Mouse (Mus musculus) adrenal gland (tissue): Measurements from ENCODE around the gene Six5.

Experiments used
- intact Hi-C: fragments of 180-260 bp; cut with DNase I; formaldehyde crosslinking; loops from one replicate; pipeline ENCODE4 v1.15.1; 2025

Gene Six5

DNA sequence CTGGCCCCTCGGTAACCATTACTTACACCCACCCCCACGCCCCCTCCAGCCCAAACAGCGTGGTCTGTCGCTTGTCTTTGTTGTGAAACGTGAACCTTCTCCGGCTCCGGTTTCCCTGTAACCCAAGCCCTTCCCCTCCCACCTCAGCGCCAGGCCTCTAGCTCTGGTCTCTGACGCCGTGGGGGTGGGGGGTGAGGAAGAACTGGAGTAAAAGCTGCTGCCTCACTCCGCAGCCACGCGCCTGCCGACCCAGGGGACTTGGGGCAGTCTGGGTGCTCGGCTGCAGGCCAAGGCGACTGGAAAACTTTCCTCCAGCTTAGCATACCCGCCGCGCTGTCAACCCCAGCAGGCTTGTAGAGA is 1.3 kb downstream of the Six5 start:
- intact Hi-C loops = no loop called here

DNA sequence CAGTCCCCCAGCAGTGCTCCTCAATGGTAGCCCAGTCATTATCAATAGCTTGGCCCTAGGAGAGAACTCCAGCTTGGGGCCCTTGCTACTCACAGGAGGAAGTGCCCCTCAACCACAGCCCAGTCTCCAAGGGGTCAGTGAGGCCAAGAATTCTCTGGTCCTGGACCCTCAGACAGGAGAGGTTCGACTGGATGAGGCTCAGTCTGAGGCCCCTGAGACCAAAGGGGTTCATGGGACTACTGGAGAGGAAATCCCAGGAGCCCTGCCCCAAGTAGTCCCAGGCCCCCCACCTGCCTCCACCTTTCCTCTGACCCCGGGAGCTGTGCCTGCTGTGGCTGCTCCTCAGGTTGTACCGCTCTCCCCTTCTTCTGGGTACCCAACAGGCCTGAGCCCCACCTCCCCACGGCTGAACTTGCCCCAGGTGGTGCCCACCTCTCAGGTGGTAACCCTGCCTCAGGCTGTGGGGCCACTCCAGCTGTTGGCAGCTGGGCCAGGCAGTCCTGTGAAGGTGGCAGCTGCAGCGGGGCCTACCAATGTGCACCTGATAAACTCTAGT is 2.1 kb downstream of the Six5 start:
- intact Hi-C loops = no loop called here

DNA sequence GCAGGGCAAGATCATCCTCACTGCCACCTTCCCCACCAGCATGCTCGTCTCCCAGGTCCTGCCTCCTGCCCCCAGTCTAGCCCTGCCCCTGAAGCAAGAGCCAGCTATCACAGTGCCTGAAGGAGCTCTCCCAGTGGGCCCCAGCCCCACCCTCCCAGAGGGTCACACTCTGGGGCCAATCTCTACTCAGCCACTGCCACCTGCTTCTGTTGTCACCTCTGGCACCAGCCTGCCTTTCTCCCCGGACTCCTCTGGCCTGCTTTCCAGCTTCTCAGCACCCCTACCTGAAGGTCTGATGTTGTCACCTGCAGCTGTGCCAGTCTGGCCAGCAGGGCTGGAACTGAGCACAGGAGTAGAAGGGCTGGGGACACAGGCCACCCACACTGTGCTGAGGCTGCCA is 2.8 kb downstream of the Six5 start:
- intact Hi-C loops = no loop called here

- intact Hi-C loops = no loop called here
These were observed 3.5 kb downstream of the Six5 start for GRCm38 (mm10) chr7:19097863-19098262.

DNA sequence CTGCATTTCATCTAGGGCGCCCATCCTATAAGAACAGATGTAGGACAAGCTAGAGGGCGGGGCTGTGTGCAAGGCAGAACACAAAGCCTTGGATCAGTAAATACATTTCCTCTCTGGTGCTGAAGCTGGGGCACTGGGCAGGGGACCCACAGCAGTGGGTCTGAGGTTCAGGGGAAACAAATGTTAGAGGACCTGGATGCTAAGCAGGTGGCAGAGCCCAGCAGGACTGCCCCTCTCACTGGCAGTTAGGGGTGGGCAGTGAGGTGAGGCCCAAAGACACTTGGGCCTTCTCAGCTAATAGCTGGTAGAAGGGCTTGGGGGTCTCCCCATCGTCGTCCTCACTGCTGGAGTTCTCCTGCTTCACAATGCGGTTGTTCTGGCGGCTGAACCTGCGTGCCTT is 4.4 kb downstream of the Six5 start:
- intact Hi-C loops = no loop called here

DNA sequence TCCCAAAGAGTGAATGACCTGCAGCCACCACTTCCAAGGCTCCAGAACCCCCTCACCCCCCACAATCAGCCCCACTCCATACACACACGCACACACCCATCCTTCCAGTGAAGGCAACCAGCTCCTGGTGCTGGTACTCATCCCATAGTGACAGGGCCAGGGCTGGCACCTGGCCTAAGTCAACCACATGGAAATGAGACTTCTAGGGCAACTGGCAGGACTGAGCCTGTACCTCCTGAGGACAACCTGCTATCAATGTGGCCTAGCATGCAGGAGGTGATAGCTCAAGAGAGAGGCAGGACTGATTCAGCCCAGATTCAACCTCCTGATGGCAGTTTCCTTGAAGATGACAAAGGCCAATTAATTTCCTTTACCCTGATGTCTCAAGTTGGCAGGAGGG is 5.9 kb downstream of the Six5 start:
- intact Hi-C loops = no loop called here

GRCm38 (mm10) chr7:19103741-19104140 is 9.3 kb downstream of the Six5 start:
- intact Hi-C loops = no loop called here

DNA sequence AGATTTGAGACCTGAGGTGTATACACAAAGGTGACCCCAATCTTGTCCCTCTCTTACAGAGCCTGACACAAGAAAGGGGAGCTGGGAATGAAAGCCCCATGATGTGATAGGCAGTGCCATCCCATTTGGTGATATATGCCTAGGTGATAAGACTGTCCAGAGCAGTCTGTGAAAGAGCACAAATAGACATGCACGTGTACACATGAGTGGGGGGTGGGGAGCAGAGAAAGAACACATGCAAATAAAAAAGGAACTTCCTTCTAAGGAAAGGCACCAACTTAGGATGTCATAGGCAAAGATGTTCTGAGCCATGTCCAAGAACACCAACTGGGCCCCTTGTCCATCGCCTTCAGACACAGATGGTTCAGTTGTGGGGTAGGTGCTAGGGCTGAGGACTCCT is 10.1 kb downstream of the Six5 start:
- intact Hi-C loops = no loop called here

DNA sequence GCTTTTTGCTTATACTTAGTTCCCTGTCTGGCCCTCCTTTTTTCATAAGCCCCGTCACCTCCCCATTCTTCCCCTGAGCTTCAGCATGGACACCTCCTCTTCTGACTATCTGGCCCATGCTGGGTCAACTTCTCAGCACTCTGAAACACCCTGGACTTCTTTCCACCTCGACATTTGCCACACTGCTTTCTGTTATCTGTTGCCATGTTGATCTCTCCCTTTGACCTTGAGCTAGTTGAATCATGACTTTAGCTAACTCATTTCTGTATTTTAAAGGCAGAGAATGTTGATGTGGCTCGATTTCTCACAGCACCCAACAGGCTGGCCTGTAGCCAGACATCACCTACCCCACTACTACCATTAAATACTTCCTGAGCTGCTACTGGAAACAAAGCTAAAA is 13.0 kb downstream of the Six5 start:
- intact Hi-C loops = no loop called here

- intact Hi-C loops = no loop called here
These were observed 15.2 kb downstream of the Six5 start for GRCm38 (mm10) chr7:19109565-19109964.

DNA sequence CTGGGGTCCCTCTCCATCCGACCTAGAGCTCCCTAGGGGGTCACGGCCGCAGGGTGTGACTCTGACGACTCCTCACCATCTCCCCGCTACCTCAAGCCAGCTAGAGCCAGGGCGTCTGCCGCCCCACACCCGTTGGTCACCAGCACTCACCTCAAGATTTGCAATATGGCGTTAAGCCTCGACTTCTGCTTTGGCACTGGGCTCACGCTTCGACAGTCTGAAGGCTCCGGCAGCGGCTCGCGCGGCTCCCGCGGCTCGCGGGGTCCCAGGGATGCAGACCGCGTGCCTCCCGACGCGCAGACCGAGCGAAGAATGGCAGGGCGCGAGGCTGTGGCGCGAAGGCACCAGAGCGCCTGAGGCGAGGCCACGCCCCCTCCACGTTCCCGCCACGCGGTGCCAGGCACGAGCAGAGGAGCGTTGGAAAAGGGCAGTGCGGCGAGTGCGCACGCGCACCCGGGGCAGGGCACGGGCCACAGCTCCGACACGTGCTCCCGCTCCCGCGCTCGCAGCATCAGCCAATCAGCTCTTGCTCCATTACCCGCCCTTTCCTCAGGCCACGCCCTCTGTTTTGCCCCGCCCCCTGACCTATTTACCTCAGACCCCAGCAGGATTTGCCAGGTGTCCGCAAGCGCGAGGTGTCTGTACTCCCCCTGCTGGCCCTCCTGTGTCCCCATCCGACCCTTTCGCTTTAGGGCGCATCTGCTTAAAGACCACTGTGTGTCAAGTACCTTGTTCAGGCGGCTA is 23.8 kb downstream of the Six5 start, which contains the start of gene Gm4969:
Gene Gm4969 (minus strand): TSS at position 341 of the 744 bp plus-strand sequence.
- intact Hi-C loops = no loop called here

DNA sequence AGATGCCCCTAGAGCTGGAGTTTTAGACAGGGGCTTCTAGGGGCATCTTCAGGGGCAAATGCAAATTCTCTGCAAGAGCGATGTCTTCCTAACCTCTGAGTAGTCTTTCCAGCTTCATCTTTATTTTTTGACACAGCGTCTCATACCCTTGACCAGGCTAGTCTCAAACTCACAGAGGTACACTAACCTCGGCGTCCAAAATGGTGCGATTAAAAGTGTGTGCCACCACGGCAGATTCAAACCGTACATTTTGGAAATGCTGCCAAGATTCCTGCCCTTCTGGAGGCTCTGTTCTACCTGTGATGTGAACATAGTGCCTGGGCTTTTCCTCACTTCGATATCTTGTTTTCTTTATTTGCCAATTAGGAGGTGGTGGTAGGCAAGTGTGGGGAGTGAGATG is 24.7 kb downstream of the Six5 start:
- intact Hi-C loops = no loop called here

DNA sequence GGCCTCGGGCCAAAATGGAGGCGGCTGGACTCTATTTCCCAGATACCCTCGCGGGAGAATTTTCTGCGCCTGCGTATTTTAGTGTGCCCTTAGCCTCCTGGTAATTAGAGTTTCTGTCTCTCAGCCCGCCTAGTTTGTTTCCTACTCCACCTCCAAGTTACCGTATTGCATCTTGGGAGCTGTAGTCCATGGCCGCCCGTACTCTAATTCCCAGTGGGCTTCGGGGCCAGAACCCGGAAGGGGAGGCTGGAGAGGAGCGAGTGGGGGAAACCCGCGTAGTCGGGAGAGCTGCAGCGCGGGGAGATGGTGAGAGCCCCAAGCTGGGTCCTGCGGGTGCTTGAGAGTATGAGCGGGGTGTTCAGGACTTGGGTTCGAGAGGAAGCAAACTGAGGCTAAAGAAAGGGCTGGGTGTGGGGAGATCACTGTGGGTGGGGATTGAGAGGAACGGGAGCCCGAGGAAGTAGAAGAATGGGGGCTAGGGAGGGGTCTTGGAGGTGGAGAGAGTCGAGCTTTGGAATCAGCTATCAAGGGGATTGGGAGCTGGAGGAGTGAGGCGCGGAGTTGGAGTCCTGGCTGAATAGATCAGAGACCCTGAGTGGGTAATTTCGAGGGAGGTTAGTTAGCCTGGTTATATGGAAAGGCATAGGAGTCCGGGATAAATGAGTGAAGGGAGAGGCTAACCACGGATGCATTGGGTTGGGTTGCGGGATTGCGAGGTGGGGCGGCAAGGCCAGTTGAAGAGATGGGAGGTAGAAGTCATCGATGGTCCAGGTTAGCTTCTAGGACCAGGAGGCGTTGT is 25.4 kb downstream of the Six5 start, which contains the start of gene Fbxo46:
Gene Fbxo46 (plus strand): TSS at position 229 of the 799 bp plus-strand sequence.
- intact Hi-C loops = no loop called here

DNA sequence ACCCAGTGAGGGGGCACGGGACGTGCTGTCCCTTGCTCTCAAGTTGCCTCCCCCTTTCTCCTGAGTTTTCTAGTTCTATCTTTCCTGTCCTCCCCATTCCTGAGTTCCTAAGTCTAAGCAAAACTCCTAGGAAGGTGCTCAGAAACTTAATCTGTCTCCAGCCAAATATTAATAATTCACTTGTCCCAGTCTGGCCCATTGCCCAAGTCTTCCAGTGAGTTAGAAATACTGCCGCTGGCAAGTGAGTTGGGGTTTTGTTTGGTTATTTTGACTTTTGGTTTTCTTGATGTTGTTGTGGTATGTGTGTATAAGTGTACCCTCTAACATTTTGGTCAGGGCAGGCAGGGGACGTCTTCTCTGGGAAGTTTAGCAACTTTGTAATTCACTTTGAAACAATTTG is 27.3 kb downstream of the Six5 start:
- intact Hi-C loops = no loop called here

DNA sequence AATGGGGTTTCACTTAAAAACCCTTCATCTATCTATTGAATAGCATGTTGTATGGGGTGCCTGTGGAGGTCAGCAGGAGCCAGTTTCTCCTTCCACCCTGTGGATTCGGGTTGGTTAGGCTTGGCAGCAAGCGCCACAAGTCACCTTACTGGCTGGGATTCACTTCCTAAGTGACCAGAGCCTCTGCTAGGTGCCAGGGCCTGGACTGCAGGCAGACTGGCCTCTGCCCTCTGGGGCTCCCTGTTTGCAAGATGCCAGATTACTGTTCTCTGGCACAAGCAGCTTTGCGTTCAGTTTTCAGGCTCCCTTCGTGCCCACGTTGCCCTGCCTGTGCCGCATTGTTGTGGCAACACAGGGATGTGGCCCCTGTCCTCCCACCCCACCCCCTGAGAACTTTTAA is 30.3 kb downstream of the Six5 start:
- intact Hi-C loops = no loop called here

DNA sequence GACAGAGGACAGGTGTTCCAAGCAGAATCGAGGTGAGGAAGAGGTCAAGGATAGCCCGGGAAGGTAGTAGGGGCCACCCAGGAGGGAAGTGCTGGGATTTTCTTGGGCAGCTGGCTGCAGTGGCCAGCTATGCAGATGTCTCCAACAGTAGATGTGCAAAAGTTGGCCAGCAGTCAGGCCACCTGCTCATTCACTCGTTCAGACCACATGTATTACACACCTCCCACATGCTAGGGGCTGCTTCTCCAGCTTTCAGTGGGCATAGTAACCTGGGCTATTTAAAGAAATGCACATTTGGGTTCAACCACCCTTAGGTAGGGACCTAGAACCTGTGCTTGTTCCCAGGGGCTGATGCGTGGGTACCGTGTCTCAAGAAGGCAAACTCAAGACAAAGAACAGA is 33.4 kb downstream of the Six5 start:
- intact Hi-C loops = no loop called here

DNA sequence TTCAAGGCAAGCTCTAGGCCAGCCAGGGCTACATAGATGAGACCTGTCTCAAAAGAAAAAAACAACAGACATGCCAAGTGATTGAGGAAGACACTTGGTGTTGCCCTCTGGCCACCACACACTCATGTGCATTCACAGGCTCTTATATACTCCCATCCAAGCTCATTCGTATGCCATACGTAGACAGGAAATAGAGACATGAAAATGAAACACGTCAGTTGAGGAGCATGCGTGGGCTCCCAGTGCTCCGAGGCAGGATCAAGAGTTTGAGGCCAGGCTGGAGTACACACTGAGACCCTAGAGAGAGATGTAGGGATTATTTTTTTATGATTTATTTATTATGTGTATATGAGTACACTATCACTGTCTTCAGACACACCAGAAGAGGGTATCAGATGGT is 35.0 kb downstream of the Six5 start:
- intact Hi-C loops = no loop called here

DNA sequence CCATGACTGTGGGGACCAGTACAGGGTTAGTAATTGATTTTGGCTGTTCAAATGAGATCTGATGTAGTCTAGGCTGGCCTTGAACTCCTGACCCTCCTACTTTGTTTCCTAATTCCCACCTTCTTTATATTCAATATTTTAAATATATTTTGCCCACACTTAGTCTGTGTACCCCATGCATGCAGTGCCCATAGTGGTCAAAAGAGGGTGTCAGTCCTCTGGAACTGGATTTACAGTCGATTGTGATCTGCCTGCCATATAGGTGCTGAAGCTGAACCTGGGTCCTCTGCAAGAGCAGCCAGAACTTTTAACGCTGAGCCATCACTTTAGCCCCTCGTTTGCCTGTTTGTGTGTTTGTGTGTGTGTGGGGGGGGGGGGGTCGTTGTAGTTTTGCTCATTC is 36.3 kb downstream of the Six5 start:
- intact Hi-C loops = no loop called here

DNA sequence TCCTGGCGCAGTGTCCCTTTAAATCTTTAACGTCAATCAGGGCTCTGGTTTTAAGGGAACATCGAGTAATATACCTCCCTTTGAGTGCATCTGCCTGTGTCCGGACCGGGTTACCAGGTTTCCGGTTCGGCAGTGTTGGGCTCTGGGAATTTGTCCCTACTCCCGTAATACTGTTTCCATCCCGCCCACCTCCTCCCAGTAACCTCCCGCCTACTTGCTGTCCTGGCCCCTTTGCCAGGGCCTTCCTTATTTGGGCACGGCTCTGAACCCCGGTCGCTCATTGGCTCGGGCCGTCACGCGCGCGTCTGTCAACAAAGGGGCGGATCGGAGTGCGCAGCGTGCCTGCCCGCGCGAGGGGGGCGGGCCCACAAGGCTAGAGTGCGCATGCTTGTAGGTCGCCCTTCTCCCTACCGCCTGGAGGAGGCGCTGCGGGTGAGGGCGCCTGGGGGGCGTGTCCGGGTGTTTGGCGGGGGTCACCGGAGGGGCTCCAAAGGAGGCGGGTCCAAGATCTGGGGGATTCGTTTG is 37.0 kb downstream of the Six5 start:
- intact Hi-C loops = no loop called here

DNA sequence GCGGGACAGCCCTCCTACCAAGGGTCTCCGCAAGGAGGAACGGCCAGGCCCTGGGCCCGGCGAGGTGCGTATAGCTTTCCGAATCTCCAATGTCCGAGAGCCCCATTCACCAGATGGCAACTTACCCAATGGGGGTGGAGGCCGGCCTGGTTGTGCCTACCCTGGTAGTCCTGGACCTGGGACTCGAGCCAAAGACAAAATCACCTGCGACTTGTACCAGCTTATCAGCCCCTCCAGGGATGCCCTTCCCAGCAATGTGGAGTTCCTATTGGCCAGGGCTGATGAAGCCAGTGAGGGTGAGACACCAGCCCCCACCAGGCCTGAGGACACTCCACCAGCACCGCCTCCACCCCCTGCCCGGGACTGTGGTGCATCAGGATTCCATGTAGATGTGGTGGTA is 41.8 kb downstream of the Six5 start:
- intact Hi-C loops = no loop called here

- intact Hi-C loops = no loop called here
These were observed 42.4 kb downstream of the Six5 start for GRCm38 (mm10) chr7:19136673-19137334.

DNA sequence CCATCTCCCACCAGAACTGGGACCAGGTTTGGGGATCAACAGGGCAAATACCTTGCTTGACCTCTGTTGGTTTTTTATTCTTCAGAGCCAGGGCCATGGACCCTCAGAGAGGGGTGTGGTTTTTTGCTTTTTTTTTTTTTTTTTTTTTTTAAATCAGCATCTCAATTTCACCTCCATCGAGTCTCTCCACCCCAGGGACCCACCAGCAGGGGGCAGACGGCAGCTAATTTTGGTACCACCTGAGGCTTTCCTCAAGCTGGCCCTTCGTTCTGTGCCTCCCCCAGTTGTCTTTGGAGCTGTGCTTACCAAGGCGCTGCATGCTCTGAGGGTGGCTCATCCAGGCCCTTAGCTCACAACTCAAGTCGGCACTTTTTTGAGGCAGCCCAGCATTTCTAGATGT is 43.0 kb downstream of the Six5 start:
- intact Hi-C loops = no loop called here
